Mouse (Mus musculus) midbrain, embryonic 10.5 days (tissue): ENCODE measurements around the gene Arfgap3. TPM values are rescaled to one million over a fixed set of nuclear protein-coding genes. Genes with fewer than 3 reads are reported as not detected.

ENCODE experiments used
- DNase-seq: peaks from one replicate; pipeline ENCODE4 v3.0.0-alpha.2; 2017; ENCODE audit warnings: low spot score
- H3K27ac ChIP-seq: fragments of 300-500 bp; sonication (generic); replicated peaks from 2 replicates; pipeline ENCODE4 v1.5.1; 2016; ENCODE audit warnings: mild to moderate bottlenecking
- H3K27me3 ChIP-seq: fragments of 300-500 bp; sonication (generic); 2 replicates; pipeline ENCODE4 v1.6.1; 2016; ENCODE audit warnings: low read depth, mild to moderate bottlenecking; ENCODE audit not compliant: poor library complexity, severe bottlenecking
- H3K36me3 ChIP-seq: fragments of 300-500 bp; sonication (generic); 2 replicates; pipeline ENCODE4 v1.6.1; 2016; ENCODE audit warnings: mild to moderate bottlenecking, moderate library complexity
- H3K4me1 ChIP-seq: fragments of 300-500 bp; sonication (generic); 2 replicates; pipeline ENCODE4 v1.6.1; 2016
- H3K4me3 ChIP-seq: fragments of 300-500 bp; sonication (generic); 2 replicates; pipeline ENCODE4 v1.5.1; 2016; ENCODE audit warnings: mild to moderate bottlenecking, moderate library complexity
- H3K9me3 ChIP-seq: fragments of 300-500 bp; sonication (generic); replicated peaks from 2 replicates; pipeline ENCODE4 v1.6.1; 2016; ENCODE audit warnings: mild to moderate bottlenecking
- WGBS: fragments of 180-500 bp; shearing (Covaris S2); methylation state at CpG from one replicate; pipeline ENCODE4 v1.1.7; 2016; 5-methylcytosine and 5-hydroxymethylcytosine counted together
- polyA plus RNA-seq: library from polyadenylated mRNA; unstranded; fragments of >200 nt; fragmentation: Nextera tagmentation; extraction: Ambion mirVana; gene quantifications from 2 replicates; pipeline ENCODE4 v1.2.1, GENCODE M21; 2016

Gene Arfgap3
- polyA plus RNA-seq, 1 experiment from 2014 or later = 29.2 TPM

GRCm38 (mm10) chr15:83299450-83299849, 50.6 kb downstream of the Arfgap3 start:
- Histone ChIP-seq H3K36me3 (0 out of 2 replicates have a peak, but pooled peaks cover 11% of the 10 kb centered on the region), H3K27me3 (no peaks in the 10 kb centered on the region), H3K4me1 (peaks cover 18% of the 10 kb centered on the region), H3K9me3 (no peaks in the 10 kb centered on the region), H3K27ac (no peak overlapping the region), H3K4me3 (no peak overlapping the region)
- 92% methylated on average over 7 of the region's 7 CpGs for WGBS
- DNase-seq = no peak

GRCm38 (mm10) chr15:83298810-83299209, 51.2 kb downstream of the Arfgap3 start:
- H3K27ac ChIP-seq = no peak overlapping the region
- 0 out of 2 replicates have a peak, but pooled peaks cover 11% of the 10 kb centered on the region for H3K36me3 ChIP-seq
- H3K4me3 ChIP-seq = no peak overlapping the region
- peaks cover 18% of the 10 kb centered on the region for H3K4me1 ChIP-seq
- no peaks in the 10 kb centered on the region for H3K9me3 ChIP-seq
- no peak for DNase-seq
- 86% methylated on average over 2 of the region's 2 CpGs for WGBS
- no peaks in the 10 kb centered on the region for H3K27me3 ChIP-seq

DNA sequence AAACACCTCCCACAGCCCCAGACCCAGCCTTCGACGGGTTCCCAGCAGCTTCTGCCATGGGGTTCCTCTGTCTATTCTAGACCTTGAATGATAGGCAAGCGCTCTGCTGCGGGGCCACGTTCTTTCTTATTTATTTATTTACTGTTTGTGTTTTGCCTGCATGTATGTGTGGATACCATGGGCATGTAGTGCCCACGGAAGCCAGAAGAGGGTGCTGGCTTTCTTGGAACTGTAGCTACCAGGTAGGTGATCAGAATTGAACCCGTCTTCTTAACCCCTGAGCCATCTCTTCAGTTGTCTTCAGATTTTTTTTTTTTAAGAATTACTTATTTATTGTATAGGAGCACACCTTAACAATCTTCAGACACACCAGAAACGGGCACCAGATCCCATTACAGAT, 51.7 kb downstream of the Arfgap3 start:
- DNase-seq = no peak
- no peaks in the 10 kb centered on the region for H3K9me3 ChIP-seq
- no peaks in the 10 kb centered on the region for H3K27me3 ChIP-seq
- no peak overlapping the region for H3K27ac ChIP-seq
- H3K4me3 ChIP-seq = no peak overlapping the region
- H3K4me1 ChIP-seq = peaks cover 18% of the 10 kb centered on the region
- H3K36me3 ChIP-seq = 0 out of 2 replicates have a peak, but pooled peaks cover 11% of the 10 kb centered on the region
- WGBS = 79% methylated on average over 8 of the region's 8 CpGs

DNA sequence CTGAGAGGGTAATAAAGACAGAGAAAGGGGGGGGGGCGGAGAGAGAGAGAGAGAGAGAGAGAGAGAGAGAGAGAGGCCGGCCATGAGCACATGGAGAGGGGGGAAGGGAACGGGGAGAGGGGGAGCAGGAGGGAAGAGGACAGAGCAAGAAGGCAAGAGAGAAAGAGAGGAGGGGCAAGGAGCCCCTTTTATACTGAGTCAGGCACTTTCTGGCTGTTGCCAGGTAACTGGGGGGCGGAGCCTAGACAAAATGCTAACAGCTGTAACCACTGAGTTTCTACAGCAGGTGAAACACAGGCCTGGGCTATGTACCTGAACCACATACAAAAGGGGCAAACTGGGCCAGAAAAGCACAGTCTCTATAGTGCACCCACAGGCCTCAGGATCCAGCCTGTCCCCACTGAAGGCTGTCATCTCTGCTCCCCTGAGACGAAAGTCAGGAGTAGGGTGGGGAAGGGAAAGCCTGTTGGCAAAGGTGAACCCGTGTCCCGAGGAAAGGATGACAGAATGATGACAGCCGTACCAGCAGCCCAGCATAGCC, 53.2 kb downstream of the Arfgap3 start:
- no peak for DNase-seq
- no peak overlapping the region for H3K4me3 ChIP-seq
- no peaks in the 10 kb centered on the region for H3K27me3 ChIP-seq
- peaks cover 18% of the 10 kb centered on the region for H3K4me1 ChIP-seq
- 0 out of 2 replicates have a peak, but pooled peaks cover 8% of the 10 kb centered on the region for H3K36me3 ChIP-seq
- no peaks in the 10 kb centered on the region for H3K9me3 ChIP-seq
- WGBS = 68% methylated on average over 8 of the region's 8 CpGs
- H3K27ac ChIP-seq = no peak overlapping the region; the same call in 1 of the 2 replicates

DNA sequence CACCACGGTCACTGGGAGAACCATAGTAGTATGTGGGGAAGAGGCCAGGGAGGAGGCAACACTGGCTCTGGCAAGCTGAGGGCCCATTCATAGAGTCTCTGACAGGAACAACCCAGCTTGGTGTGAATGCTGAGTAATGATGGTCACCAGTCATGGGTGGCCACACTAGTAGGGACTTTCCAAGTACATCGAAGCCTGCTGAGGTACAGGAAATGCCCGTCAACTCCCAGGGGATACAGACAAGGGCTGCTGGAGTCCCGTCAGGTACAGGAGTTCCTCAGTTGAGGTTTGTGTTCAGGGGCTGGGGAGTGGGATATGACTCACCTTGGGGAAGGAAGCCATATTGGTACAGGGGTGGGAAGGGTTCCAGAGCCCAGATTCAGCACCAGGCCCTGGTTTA, 54.0 kb downstream of the Arfgap3 start:
- peaks cover 18% of the 10 kb centered on the region for H3K4me1 ChIP-seq
- no peaks in the 10 kb centered on the region for H3K9me3 ChIP-seq
- no peak overlapping the region for H3K27ac ChIP-seq
- WGBS = 90% methylated on average over 4 of the region's 4 CpGs
- H3K36me3 ChIP-seq = 0 out of 2 replicates have a peak, but pooled peaks cover 8% of the 10 kb centered on the region
- DNase-seq = no peak
- no peak overlapping the region for H3K4me3 ChIP-seq
- H3K27me3 ChIP-seq = no peaks in the 10 kb centered on the region

DNA sequence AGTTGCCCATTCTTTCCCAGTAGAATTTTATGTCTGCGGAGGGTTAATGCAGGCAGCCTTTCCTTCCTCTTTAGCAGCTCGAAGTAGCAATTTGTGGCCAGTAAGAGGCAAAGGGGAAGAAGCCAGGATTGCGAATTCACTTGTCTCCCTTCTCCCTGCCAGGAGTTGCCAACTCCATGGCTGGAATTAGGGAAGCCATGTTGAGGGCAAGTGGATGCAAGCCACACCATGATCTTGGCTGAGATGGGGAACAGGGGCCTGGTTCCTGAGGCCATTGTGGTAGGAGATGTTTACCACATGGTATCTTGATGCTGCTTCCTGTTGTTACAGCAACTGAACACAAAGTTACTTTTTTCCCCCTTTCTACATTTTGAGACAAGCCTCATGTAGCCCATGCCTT, 55.1 kb downstream of the Arfgap3 start:
- Histone ChIP-seq H3K36me3 (0 out of 2 replicates have a peak, but pooled peaks cover 8% of the 10 kb centered on the region), H3K4me3 (no peak overlapping the region), H3K9me3 (no peaks in the 10 kb centered on the region), H3K4me1 (peaks cover 18% of the 10 kb centered on the region), H3K27ac (no peak overlapping the region), H3K27me3 (no peaks in the 10 kb centered on the region)
- no peak for DNase-seq
- 90% methylated on average over 3 of the region's 3 CpGs for WGBS

DNA sequence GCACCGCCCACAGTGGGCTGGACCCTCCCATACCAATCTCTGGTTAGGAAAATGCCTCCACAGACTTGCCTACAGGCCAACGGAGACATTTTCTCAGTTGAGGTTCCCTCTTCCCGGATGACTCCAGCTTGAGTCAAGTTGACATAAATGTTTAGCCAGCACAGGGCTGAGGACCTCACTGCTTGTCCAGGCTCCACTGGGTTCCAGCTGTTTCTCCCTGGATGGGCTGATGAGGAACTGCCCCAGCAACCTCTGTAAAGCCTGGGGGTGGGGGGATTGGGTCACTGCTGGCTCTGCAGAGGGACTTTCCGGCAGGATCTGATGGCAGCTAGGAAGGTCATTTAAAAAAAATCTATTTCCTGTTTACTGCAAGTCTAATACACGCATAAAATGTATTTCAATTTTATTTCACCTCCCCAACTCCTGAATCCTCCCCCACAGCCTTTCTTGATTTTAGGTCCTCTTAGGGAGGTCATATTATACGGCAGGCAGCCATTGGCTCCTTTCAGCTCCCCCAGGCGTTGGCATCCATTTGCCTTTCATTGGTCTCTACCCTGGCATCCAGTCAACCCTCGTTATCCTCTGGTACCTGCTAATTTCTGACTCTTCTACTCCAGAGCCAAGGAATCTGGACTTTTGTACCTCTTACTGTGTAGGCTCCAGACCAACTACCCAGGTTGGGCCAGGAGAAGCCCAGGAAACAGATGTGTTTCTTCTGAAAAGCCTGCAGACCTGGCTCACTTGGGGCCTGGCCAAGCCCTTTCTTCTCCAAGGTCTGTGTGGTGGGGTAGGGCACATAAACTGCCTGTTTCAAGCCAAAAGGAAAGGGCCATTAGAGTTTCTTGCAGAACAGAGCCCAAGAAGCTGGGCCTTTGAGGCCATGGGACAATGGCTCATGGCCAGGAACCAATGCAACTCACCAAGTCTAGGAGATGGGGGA, 56.1 kb downstream of the Arfgap3 start:
- Histone ChIP-seq H3K27ac (no peak overlapping the region), H3K9me3 (no peaks in the 10 kb centered on the region), H3K4me1 (peaks cover 18% of the 10 kb centered on the region), H3K27me3 (no peaks in the 10 kb centered on the region), H3K36me3 (0 out of 2 replicates have a peak, but pooled peaks cover 3% of the 10 kb centered on the region), H3K4me3 (no peak overlapping the region)
- DNase-seq = no peak
- WGBS = 92% methylated on average over 8 of the region's 8 CpGs

- Histone ChIP-seq H3K4me3 (no peak overlapping the region), H3K9me3 (no peaks in the 10 kb centered on the region), H3K36me3 (0 out of 2 replicates have a peak, but pooled peaks cover under 1% of the 10 kb centered on the region), H3K4me1 (peaks cover 18% of the 10 kb centered on the region), H3K27ac (no peak overlapping the region), H3K27me3 (no peaks in the 10 kb centered on the region)
- WGBS = 77% methylated on average over 6 of the region's 6 CpGs
- DNase-seq = no peak
These were observed 56.9 kb downstream of the Arfgap3 start for GRCm38 (mm10) chr15:83293144-83293543.

DNA sequence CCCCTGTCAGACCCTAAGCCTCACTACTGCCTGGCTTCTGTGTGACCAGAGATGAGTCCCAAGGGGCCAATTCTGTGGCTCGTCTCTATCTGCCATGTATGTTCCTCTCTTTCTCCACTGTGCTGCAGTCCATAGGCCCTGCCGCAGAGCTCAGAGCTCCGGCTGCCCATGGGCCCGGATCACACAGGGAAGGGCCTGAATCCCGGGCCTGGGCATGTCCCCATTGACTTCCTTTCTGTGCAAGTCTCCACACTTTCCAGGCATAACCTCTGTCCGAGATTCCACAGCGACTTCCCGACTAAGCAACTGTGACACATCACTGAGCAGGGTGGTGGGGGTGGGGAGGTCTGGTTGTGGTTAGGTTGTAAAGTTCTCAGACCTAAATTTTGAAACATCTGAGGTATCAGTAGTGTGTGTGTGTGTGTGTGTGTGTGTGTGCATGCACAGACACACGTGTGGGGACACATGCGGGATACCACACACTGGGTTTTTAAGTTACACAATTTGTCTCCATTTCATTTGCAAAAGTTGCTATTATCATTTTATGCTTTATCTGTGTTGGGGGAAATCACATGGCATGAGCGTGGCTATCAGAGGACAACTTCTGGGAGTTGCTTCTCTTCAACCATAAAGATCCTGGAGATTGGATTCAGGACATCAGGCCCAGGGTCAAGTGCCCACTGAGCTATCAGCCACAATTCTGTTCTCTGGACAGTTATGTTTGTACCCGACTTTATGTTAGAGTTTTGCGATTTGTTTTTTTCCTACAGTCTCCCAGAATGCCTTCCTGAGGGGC, 57.6 kb downstream of the Arfgap3 start:
- Histone ChIP-seq H3K36me3 (no peaks in the 10 kb centered on the region), H3K4me3 (no peak overlapping the region), H3K9me3 (no peaks in the 10 kb centered on the region), H3K27me3 (no peaks in the 10 kb centered on the region), H3K4me1 (peaks cover 15% of the 10 kb centered on the region), H3K27ac (0 out of 2 replicates have a peak overlapping the region, but pooled peaks have one; percentile 10)
- DNase-seq = no peak
- 87% methylated on average over 13 of the region's 13 CpGs for WGBS

DNA sequence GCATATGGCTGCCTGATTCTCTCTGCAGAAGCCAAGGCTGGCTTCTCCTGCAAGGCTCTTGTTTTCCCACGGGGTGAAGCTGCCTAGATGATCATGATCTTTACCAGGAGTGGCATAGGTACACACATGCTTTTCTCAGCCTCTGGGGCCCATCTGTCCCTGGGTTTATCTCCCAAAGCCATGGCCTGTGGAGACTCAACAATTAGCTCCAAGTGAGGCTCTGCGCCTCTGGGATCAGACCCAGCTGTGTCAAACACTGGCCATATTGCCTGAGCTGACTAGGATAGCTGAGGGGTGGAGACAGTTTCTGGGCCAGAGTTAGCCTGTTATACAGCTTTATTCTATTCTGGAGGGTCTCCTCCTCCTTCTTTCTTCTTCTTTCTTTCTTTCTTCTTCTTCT, 59.1 kb downstream of the Arfgap3 start:
- 88% methylated on average over 2 of the region's 2 CpGs for WGBS
- H3K4me3 ChIP-seq = no peak overlapping the region
- 0 out of 2 replicates have a peak, but pooled peaks cover 3% of the 10 kb centered on the region for H3K9me3 ChIP-seq
- no peaks in the 10 kb centered on the region for H3K27me3 ChIP-seq
- H3K36me3 ChIP-seq = no peaks in the 10 kb centered on the region
- H3K4me1 ChIP-seq = no peaks in the 10 kb centered on the region
- DNase-seq = no peak
- H3K27ac ChIP-seq = no peak overlapping the region

- Histone ChIP-seq H3K4me1 (no peaks in the 10 kb centered on the region), H3K27me3 (no peaks in the 10 kb centered on the region), H3K27ac (no peak overlapping the region), H3K36me3 (no peaks in the 10 kb centered on the region), H3K4me3 (no peak overlapping the region), H3K9me3 (0 out of 2 replicates have a peak, but pooled peaks cover 3% of the 10 kb centered on the region)
- no peak for DNase-seq
- 88% methylated on average over 8 of the region's 8 CpGs for WGBS
These were observed 65.2 kb downstream of the Arfgap3 start for GRCm38 (mm10) chr15:83284828-83285227.

DNA sequence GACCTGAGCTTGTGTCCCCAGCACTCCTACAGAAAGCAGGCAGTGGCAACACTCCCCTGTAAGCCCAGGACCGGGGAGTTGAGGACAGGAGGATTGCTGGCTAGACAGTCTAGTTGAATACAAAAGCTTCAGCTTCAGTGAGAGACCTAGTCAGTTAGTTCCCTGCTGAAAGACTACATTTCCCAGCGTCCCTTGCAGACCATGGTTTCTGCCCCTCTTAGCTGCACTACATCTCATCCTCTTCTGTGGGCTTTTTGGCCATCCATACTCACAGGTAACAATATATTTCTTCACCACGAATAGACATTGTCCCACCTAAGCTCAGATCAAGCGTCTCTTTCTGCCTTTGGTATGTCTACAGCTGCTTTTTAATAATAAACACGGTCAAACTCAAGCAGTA, 67.7 kb downstream of the Arfgap3 start:
- H3K27me3 ChIP-seq = no peaks in the 10 kb centered on the region
- H3K36me3 ChIP-seq = no peaks in the 10 kb centered on the region
- H3K4me3 ChIP-seq = no peak overlapping the region
- whole genome bisulfite sequencing = 73% methylated on average over 5 of the region's 5 CpGs
- no peak for DNase-seq
- no peak overlapping the region for H3K27ac ChIP-seq
- 0 out of 2 replicates have a peak, but pooled peaks cover 3% of the 10 kb centered on the region for H3K9me3 ChIP-seq
- H3K4me1 ChIP-seq = no peaks in the 10 kb centered on the region
